Mouse (Mus musculus) kidney, adult 2 months (tissue): ENCODE measurements at regions not wholly inside any gene's neighbourhood (a gene's known extent, or its start where the extent isn't known, plus 50 kb on each side); places are given as distances from the start of the nearest gene placed in this dataset.

ENCODE experiments used
- CTCF ChIP-seq: fragments of 200-500 bp; conservative IDR thresholded peaks from 2 replicates; pipeline ENCODE4 v1.5.1; 2011; ENCODE audit warnings: low read depth, mild to moderate bottlenecking, control low read depth, low read length, moderate library complexity, mixed read lengths; ENCODE audit not compliant: insufficient read depth, insufficient read length
- POLR2A ChIP-seq: fragments of 200-500 bp; IDR thresholded peaks from one replicate; pipeline ENCODE4 v1.6.1; 2011; ENCODE audit warnings: low read depth, low read length, control low read depth

DNA sequence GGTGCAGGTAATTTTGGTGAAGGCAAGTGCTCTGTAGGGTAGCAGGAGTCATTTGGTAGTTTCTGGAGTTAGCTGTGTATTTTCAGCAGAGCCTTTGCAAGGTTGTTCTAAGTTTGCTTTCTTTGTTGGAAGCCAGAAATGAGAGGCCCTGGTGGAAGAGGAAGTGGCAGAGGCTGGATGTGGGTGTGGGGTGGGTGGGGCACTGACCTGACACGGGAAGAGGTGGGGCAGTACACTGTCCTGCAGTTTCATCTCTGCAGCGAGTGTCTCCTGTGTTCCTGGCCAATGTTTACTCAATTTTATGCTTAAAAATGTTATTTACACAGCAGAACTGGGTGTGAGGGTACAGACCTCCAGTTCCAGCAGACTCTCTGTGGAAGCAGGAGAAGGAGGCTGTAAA lies 94.3 kb upstream of the Selenop start:
- TF ChIP-seq CTCF: no peak
- no peak for TF ChIP-seq POLR2A
